Mouse (Mus musculus): Measurements from ENCODE around the gene Wnt5a. TPM values are rescaled to one million over a fixed set of nuclear protein-coding genes. Genes with fewer than 3 reads are reported as not detected.

The Wnt5a gene
- total RNA-seq (2015), result not detected in 2 replicates
- total RNA-seq (2017), result not detected in 2 replicates

- no peak for ATAC-seq (ENCODE audit: poor library complexity, severe bottlenecking)
Measured at GRCm38 (mm10) chr14:28504101-28505050, at the start of gene Wnt5a. Gene Wnt5a (plus strand): TSS chr14:28504750.

GRCm38 (mm10) chr14:28456372-28457076 is 48.0 kb upstream of the Wnt5a start:
- no peak for ATAC-seq (ENCODE audit: poor library complexity, severe bottlenecking)

GRCm38 (mm10) chr14:28457428-28457827 is 47.1 kb upstream of the Wnt5a start:
- no peak for ATAC-seq (ENCODE audit: poor library complexity, severe bottlenecking)

- ATAC-seq (ENCODE audit: poor library complexity, severe bottlenecking), result no peak
Measured at GRCm38 (mm10) chr14:28467956-28468355, 36.6 kb upstream of the Wnt5a start.

GRCm38 (mm10) chr14:28469696-28470095 is 34.9 kb upstream of the Wnt5a start:
- ATAC-seq (ENCODE audit: poor library complexity, severe bottlenecking), result no peak

- ATAC-seq (ENCODE audit: poor library complexity, severe bottlenecking), result no peak
Measured at GRCm38 (mm10) chr14:28470212-28470611, 34.3 kb upstream of the Wnt5a start.

GRCm38 (mm10) chr14:28475012-28475411 is 29.5 kb upstream of the Wnt5a start:
- no peak for ATAC-seq (ENCODE audit: poor library complexity, severe bottlenecking)

- ATAC-seq (ENCODE audit: poor library complexity, severe bottlenecking), result no peak
Measured at GRCm38 (mm10) chr14:28475421-28475820, 29.1 kb upstream of the Wnt5a start.

- no peak for ATAC-seq (ENCODE audit: poor library complexity, severe bottlenecking)
Measured at GRCm38 (mm10) chr14:28476746-28477145, 27.8 kb upstream of the Wnt5a start.

GRCm38 (mm10) chr14:28480866-28481265 is 23.7 kb upstream of the Wnt5a start:
- no peak for ATAC-seq (ENCODE audit: poor library complexity, severe bottlenecking)

- no peak for ATAC-seq (ENCODE audit: poor library complexity, severe bottlenecking)
Measured at GRCm38 (mm10) chr14:28493806-28494205, 10.7 kb upstream of the Wnt5a start.

- no peak for ATAC-seq (ENCODE audit: poor library complexity, severe bottlenecking)
Measured at GRCm38 (mm10) chr14:28494273-28494672, 10.3 kb upstream of the Wnt5a start.

- no peak for ATAC-seq (ENCODE audit: poor library complexity, severe bottlenecking)
Measured at GRCm38 (mm10) chr14:28501216-28501878, 3.2 kb upstream of the Wnt5a start.

GRCm38 (mm10) chr14:28503276-28503675 is 1.3 kb upstream of the Wnt5a start:
- no peak for ATAC-seq (ENCODE audit: poor library complexity, severe bottlenecking)

- no peak for ATAC-seq (ENCODE audit: poor library complexity, severe bottlenecking)
Measured at GRCm38 (mm10) chr14:28505051-28505585, 568 bp downstream of the Wnt5a start.

- ATAC-seq (ENCODE audit: poor library complexity, severe bottlenecking), result no peak
Measured at GRCm38 (mm10) chr14:28505586-28506375, 1.2 kb downstream of the Wnt5a start.

- no peak for ATAC-seq (ENCODE audit: poor library complexity, severe bottlenecking)
Measured at GRCm38 (mm10) chr14:28506376-28506831, 1.9 kb downstream of the Wnt5a start.

GRCm38 (mm10) chr14:28507011-28507410 is 2.5 kb downstream of the Wnt5a start:
- no peak for ATAC-seq (ENCODE audit: poor library complexity, severe bottlenecking)

GRCm38 (mm10) chr14:28507471-28507870 is 2.9 kb downstream of the Wnt5a start:
- ATAC-seq (ENCODE audit: poor library complexity, severe bottlenecking), result no peak
